Mouse (Mus musculus) lung, adult 2 months (tissue): ENCODE results near the gene Oma1.

Experiments
- CTCF ChIP-seq: fragments of 200-500 bp; IDR thresholded peaks from 2 replicates; pipeline ENCODE4 v1.5.1; 2011; ENCODE audit warnings: mild to moderate bottlenecking, low read length, control low read depth; ENCODE audit not compliant: insufficient read depth
- POLR2A ChIP-seq: fragments of 200-500 bp; IDR thresholded peaks from 2 replicates; pipeline ENCODE4 v1.6.1; 2011; ENCODE audit warnings: low read depth, mild to moderate bottlenecking, control low read depth, low read length, borderline replicate concordance; ENCODE audit errors: extremely low read depth

GRCm38 (mm10) chr4:103385835-103386787 is 72.5 kb downstream of the Oma1 start:
- TF ChIP-seq POLR2A, result no peak
- TF ChIP-seq CTCF, result no peak
